Mouse (Mus musculus) hindbrain, embryonic 15.5 days (tissue): ENCODE measurements at regions not wholly inside any gene's neighbourhood (a gene's known extent, or its start where the extent isn't known, plus 50 kb on each side); places are given as distances from the start of the nearest gene placed in this dataset.
"Not testable (repeated sequence)": the region's sequence is repeated elsewhere in the genome, so short reads cannot be mapped to it uniquely, and the experiment has no call there.

ENCODE experiments used
- ATAC-seq: fragments of 200-750 bp; cut with Nextera tagmentation; 2 replicates; pipeline ENCODE4 v1.8.0; 2017; ENCODE audit warnings: low read depth, moderate number of reproducible peaks, moderate TSS enrichment; ENCODE audit not compliant: low FRiP score
- H3K27ac ChIP-seq: fragments of 300-500 bp; sonication (generic); replicated peaks from 2 replicates; pipeline ENCODE4 v1.5.1; 2015; ENCODE audit warnings: mild to moderate bottlenecking, inconsistent platforms
- H3K27me3 ChIP-seq: fragments of 300-500 bp; sonication (generic); 2 replicates; pipeline ENCODE4 v1.6.1; 2015; ENCODE audit warnings: control low read depth, inconsistent platforms
- H3K36me3 ChIP-seq: fragments of 300-500 bp; sonication (generic); 2 replicates; pipeline ENCODE4 v1.6.1; 2015; ENCODE audit warnings: control low read depth, inconsistent platforms
- H3K4me1 ChIP-seq: fragments of 300-500 bp; sonication (generic); replicated peaks from 2 replicates; pipeline ENCODE4 v1.6.1; 2015; ENCODE audit warnings: control low read depth, inconsistent platforms
- H3K4me2 ChIP-seq: fragments of 300-500 bp; sonication (generic); 2 replicates; pipeline ENCODE4 v1.6.1; 2015; ENCODE audit warnings: moderate library complexity, mild to moderate bottlenecking, inconsistent platforms
- H3K4me3 ChIP-seq: fragments of 300-500 bp; sonication (generic); 2 replicates; pipeline ENCODE4 v1.5.1; 2015; ENCODE audit warnings: mild to moderate bottlenecking, inconsistent platforms
- H3K9ac ChIP-seq: fragments of 300-500 bp; sonication (generic); 2 replicates; pipeline ENCODE4 v1.6.1; 2015; ENCODE audit warnings: inconsistent platforms
- H3K9me3 ChIP-seq: fragments of 300-500 bp; sonication (generic); 2 replicates; pipeline ENCODE4 v1.6.1; 2016; ENCODE audit warnings: control low read depth, inconsistent platforms
- WGBS: fragments of 180-500 bp; shearing (Covaris S2); methylation state at CpG from one replicate; pipeline ENCODE4 v1.1.7; 2015; 5-methylcytosine and 5-hydroxymethylcytosine counted together

- WGBS: 92% methylated on average over 1 of the region's 1 CpGs
- H3K36me3 ChIP-seq: no peaks in the 10 kb centered on the region
- no peaks in the 10 kb centered on the region for H3K27me3 ChIP-seq
- ATAC-seq: no peak
- H3K4me3 ChIP-seq: no peak overlapping the region
- H3K4me2 ChIP-seq: no peak overlapping the region
- no peak overlapping the region for H3K27ac ChIP-seq
- H3K4me1 ChIP-seq: no peaks in the 10 kb centered on the region
- H3K9ac ChIP-seq: no peak overlapping the region
- no peaks in the 10 kb centered on the region for H3K9me3 ChIP-seq
These were observed 605.7 kb downstream of the Tbl1xr1 start for GRCm38 (mm10) chr3:22681999-22682648.

- Histone ChIP-seq H3K4me2 (no peak overlapping the region), H3K4me1 (no peaks in the 10 kb centered on the region), H3K9ac (no peak overlapping the region), H3K36me3 (no peaks in the 10 kb centered on the region), H3K27ac (no peak overlapping the region), H3K27me3 (no peaks in the 10 kb centered on the region), H3K4me3 (no peak overlapping the region), H3K9me3 (no peaks in the 10 kb centered on the region)
- no peak for ATAC-seq
These were observed 622.9 kb downstream of the Tbl1xr1 start for GRCm38 (mm10) chr3:22699317-22699716.

DNA sequence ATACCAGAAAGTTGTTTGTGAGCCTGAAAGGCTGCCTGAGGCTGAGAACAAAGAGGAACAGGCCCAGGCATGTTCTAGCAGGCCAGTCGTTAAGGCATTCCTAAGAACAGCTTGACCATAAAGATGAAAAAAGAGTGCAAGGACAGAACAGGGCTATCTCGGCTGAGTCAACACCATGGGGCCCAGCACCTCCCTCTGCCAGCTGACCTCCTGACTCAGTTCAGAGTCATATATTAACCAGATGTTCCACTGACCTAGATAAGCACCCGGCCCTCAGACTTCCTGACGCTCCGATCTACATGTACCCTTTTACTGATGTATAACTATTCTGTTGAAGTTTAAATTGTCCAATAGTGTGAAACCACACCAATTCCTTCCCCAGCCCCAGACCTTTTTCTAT lies 625.0 kb downstream of the Tbl1xr1 start:
- 92% methylated on average over 5 of the region's 5 CpGs for WGBS
- not testable (repeated sequence) for H3K27me3 ChIP-seq, H3K9ac ChIP-seq, ATAC-seq, H3K4me1 ChIP-seq, H3K9me3 ChIP-seq, H3K36me3 ChIP-seq, H3K4me3 ChIP-seq, H3K27ac ChIP-seq, H3K4me2 ChIP-seq

DNA sequence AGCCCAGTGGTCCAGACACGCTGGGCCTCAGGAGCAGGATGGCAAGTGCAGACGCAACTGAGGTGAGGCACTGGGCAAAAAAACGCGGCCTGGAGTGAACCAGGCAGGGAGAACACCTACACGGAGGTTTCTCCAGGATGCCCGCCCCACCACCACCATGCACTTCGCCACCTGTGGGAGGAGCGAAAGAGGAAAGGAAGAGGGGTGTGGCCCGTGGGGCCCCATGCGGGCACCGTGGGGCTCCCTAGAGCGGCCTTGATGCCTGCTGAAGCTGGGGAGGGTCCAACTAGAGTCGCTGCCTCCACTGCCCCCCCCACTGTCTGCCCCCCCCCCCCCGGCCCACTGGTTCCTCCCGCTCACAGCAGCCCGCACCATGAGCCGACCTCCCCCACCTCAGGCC lies 629.2 kb downstream of the Tbl1xr1 start:
- Histone ChIP-seq H3K36me3 (no peaks in the 10 kb centered on the region), H3K9me3 (no peaks in the 10 kb centered on the region), H3K4me1 (no peaks in the 10 kb centered on the region), H3K27me3 (no peaks in the 10 kb centered on the region), H3K27ac (no peak overlapping the region), H3K4me3 (no peak overlapping the region), H3K4me2 (no peak overlapping the region), H3K9ac (no peak overlapping the region)
- no peak for ATAC-seq
- WGBS: 88% methylated on average over 17 of the region's 17 CpGs

DNA sequence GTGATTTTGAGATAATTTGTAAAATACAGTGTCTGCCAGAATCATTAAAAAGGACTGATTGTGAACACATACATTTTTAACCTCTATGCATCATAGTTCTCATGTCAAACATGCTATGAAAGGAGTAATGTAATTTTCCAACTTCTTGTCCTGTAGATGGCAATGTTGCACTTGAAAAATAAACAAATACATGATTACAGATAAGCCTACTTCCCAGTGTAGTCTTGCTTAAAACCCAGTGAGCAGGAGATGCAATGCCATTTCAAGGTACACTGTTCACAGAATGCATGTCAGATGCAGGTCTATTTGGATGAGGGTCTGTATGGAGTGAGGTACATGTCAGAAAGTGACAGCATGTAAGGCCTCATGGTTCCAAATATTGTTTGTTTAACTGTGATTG lies 668.6 kb downstream of the Tbl1xr1 start:
- Histone ChIP-seq H3K36me3 (no peaks in the 10 kb centered on the region), H3K27ac (no peak overlapping the region), H3K9ac (no peak overlapping the region), H3K9me3 (no peaks in the 10 kb centered on the region), H3K27me3 (no peaks in the 10 kb centered on the region), H3K4me2 (no peak overlapping the region), H3K4me1 (no peaks in the 10 kb centered on the region), H3K4me3 (no peak overlapping the region)
- peak; percentile 54; the same call in 1 of the 2 replicates for ATAC-seq
